Mouse (Mus musculus) hindbrain, embryonic 10.5 days (tissue): ENCODE results near the gene Tab2. TPM values are rescaled to one million over a fixed set of nuclear protein-coding genes. Genes with fewer than 3 reads are reported as not detected.

Source experiments
- polyA plus RNA-seq: library from polyadenylated mRNA; unstranded; fragments of >200 nt; fragmentation: Nextera tagmentation; extraction: Ambion mirVana; gene quantifications from 2 replicates; pipeline ENCODE4 v1.2.1, GENCODE M21; 2016

Gene Tab2
- polyA plus RNA-seq, 1 experiment from 2014 or later = 12.1 TPM

Other genes starting within 250 kb of the Tab2 start
- gene Katna1, start 230.2 kb downstream of the Tab2 start, polyA plus RNA-seq = 55.0 and 63.2 TPM in 2 replicates
- 50.9 and 56.0 TPM in 2 replicates for gene Ginm1, start 163.4 kb downstream of the Tab2 start, polyA plus RNA-seq
- gene Ppil4, start 163.3 kb downstream of the Tab2 start, polyA plus RNA-seq = 30.9 and 40.5 TPM in 2 replicates
- 0.10 and 0.12 TPM in 2 replicates for gene Zc3h12d, start 123.8 kb downstream of the Tab2 start, polyA plus RNA-seq